ENCODE assay signal across 11 mouse cellular contexts in the genomic region with DNA sequence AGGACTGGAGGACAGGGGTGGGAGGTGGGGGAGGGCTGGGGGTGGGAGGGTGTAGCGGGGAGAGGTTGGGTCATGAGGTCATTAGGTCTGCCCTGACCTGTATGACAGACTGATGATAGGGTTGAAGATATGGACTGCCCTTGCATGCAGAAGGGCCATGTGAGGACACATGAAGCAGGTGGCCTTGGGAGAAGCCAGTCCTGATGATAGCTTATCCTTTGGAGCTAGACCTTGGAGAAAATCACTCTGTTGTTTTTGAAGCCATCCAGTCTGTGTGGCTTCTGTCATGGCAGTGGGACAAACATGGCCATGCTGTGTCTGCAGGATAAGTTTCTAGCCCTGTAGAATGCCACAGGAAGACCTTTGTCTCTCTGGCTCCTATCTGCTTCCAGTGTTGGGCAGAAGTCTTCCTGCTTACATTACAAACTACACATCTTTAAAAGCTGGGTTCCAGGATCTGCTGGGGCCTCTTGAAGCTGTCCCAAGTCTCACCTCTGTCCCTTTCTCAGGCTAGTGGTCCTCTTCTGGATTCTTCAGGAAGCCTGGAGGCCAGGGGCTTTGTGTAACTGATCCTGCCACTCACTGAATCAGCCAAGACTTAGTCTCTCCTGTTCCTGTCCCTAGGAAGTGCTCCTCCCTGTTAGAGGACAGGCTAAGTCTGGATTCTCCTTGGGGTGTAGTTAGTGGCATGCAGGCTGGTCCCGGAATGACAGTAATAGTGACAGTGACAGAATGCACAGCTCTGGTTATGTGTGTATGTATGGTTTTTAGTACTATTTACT. TPM values are rescaled to one million over a fixed set of nuclear protein-coding genes. Genes with fewer than 3 reads are reported as not detected.
DNase-seq lines count a peak whose midpoint lies in the region; ATAC-seq lines count a peak whose summit lies in the region.
"Had no signal": no experiment of that assay in that cellular context is flagged by ENCODE, and none has a peak within 500 bp of the region (broad histone marks: within the 10 kb centered on the region; RNA-seq: fewer than 3 reads in every experiment).

No protein-coding gene starts in this region.

- H3K4me1 ChIP-seq in megakaryocyte, embryonic 14.5 days: peaks cover 92% of the 10 kb centered on the region
- peaks cover 4% of the 10 kb centered on the region for H3K4me1 ChIP-seq in hindbrain, embryonic 11.5 days (replicated peaks; ENCODE audit: control insufficient read depth, insufficient read depth, low read length)

- H3K9ac ChIP-seq in hindbrain, embryonic 11.5 days (ENCODE audit: low read depth, low read length): no peak overlapping the region

- no peaks in the 10 kb centered on the region for H3K9me3 ChIP-seq in megakaryocyte, embryonic 14.5 days
- H3K9me3 ChIP-seq in hindbrain, embryonic 11.5 days (ENCODE audit: control insufficient read depth, low read length): no peaks in the 10 kb centered on the region

- 57% methylated on average over 2 of the region's 2 CpGs for WGBS in hindbrain, embryonic 11.5 days

- H3K4me2 ChIP-seq in hindbrain, embryonic 11.5 days (replicated peaks; ENCODE audit: low read depth, low read length): no peak overlapping the region

- no peaks in the 10 kb centered on the region for H3K27me3 ChIP-seq in megakaryocyte, embryonic 14.5 days (replicated peaks)
- H3K27me3 ChIP-seq in hindbrain, embryonic 11.5 days (ENCODE audit: control insufficient read depth, insufficient read depth, low read length): no peaks in the 10 kb centered on the region
- H3K27me3 ChIP-seq: Patski had no signal

- H3K36me3 ChIP-seq in megakaryocyte, embryonic 14.5 days (replicated peaks; ENCODE audit: low read length): peaks cover 52% of the 10 kb centered on the region
- H3K36me3 ChIP-seq in hindbrain, embryonic 11.5 days (ENCODE audit: control insufficient read depth, insufficient read depth, low read length): no peaks in the 10 kb centered on the region

- H3K27ac ChIP-seq in hindbrain, embryonic 11.5 days (ENCODE audit: low read depth, low read length): no peak overlapping the region

- DNase-seq in heart, adult 11 months: peak; percentile 92
- no peak for DNase-seq in heart, adult 8-10 months (ENCODE audit: low spot score)
- DNase-seq in hindbrain, embryonic 11.5 days (ENCODE audit: low spot score): no peak
- DNase-seq in lung, postnatal 10 days: peak; percentile 18
- DNase-seq in frontal cortex, postnatal 36 days (ENCODE audit: low spot score in 2 of 2): no peak
- no peak for DNase-seq in spleen, adult 18-20 months
- DNase-seq: right cerebral cortex, postnatal 25 days; thymus, adult 18-20 months had no signal

- peak overlapping the region; percentile 82 for H3K4me3 ChIP-seq in megakaryocyte, embryonic 14.5 days (replicated peaks)
- H3K4me3 ChIP-seq in hindbrain, embryonic 11.5 days (ENCODE audit: low read depth, low read length): no peak overlapping the region

- ATAC-seq in megakaryocyte, adult 5-6 weeks (ENCODE audit: poor library complexity, severe bottlenecking): no peak
- 0 out of 2 replicates have a peak, but pooled peaks have one; percentile 19 for ATAC-seq in hindbrain, embryonic 11.5 days (ENCODE audit: low FRiP score)
- ATAC-seq: Patski had no signal

RNA-seq across cellular contexts. Expression of a gene that starts 58.4 kb away (rescaled TPM):
- total RNA-seq in heart, adult 8-10 months (2022): 1 to 10 TPM; 2.1 to 3.1 (median 2.7) TPM
- 10.4 and 12.4 TPM in 2 replicates for polyA plus RNA-seq in megakaryocyte, embryonic 14.5 days (2012; ENCODE audit: insufficient read depth, low replicate concordance)
- 2.6 and 3.2 TPM in 2 replicates for total RNA-seq in megakaryocyte, adult 5-6 weeks (2015)
- total RNA-seq in megakaryocyte, adult 5-6 weeks (2017): 3.9 and 5.9 TPM in 2 replicates
- 2.2 and 2.3 TPM in 2 replicates for polyA plus RNA-seq in hindbrain, embryonic 11.5 days (2014; fragmentation: Nextera tagmentation; extraction: Ambion mirVana)

Comparison
In these comparisons a context has a peak if more than half of its experiments do, and no peak if none do; other contexts are left out.
1. DNase-seq: peak in heart, adult 11 months (single experiment) and lung, postnatal 10 days (single experiment); none in heart, adult 8-10 months (single experiment), hindbrain, embryonic 11.5 days (single experiment), frontal cortex, postnatal 36 days (0 of 2) and spleen, adult 18-20 months (0 of 2).